Mouse (Mus musculus): ENCODE results near the gene Nup153.

Gene Nup153

DNA sequence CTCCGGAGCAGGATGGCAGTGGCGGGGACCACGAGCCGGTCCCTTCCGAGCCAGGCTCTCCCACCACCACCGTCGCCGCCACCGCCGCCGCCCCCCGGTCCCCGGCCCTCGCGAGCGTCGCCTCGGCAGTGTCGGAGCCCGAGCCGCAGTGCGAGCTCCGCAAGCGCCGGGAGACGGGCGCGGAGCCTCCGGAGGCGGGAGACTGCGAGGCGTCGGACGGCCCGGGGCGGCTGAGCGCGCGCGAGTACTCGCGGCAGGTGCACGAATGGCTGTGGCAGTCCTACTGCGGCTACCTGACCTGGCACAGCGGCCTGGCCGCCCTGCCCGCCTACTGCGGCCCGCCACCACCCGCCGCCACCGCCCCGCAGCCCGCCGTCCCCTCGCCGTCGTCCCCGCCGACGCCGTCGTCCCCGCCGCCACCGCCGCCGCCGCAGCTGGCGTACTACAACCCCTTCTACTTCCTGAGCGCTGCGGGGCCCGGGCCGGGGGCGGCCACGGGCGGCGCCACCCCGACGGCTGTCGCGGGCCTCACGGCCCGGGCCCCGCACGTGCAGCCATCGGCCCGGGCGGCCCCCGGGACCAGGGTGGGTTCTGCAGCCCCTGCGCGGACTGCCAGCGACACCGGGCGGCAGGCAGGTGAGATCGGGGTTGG is 58.0 kb downstream of the Nup153 start:
- no peak for DNase-seq (ENCODE audit: low spot score in 2 of 2)

DNA sequence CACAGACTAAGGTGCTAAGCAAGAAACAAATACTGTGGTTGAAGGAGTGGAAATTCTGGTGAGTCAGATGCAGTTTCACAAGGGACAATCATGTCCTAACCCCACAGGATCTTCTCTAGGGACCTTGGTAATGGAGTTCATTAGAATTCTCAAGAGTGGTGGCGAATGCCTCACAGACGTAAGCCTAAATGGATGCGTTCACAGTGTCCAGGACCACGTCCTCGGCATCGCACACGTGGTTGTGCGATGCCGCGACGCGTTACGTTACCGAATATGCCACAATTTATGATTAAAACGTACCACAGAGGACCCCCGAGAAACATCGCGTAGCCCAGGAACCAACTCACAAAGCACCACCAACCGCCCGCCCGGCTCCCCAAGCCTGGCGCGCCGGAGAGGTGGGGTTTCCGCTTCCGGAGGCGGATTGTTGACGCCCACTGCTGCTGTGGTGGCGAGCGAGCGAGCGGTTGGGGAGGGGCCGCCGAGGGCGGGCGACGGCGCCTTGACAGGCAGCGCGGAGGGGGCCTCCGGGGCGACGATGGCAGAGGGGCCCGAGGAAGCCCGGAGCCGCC is 58.6 kb downstream of the Nup153 start, which contains the start of gene Fam8a1:
Fam8a1 (plus strand) TSS at position 475 of the 572 bp plus-strand sequence.
- peak; percentile 64 to 92 for DNase-seq (ENCODE audit: low spot score in 2 of 2)

- DNase-seq (ENCODE audit: low spot score in 2 of 2) = peak in 1 of 2 experiments; percentile 44
Measured at GRCm38 (mm10) chr13:46663461-46663964, 64.2 kb downstream of the Nup153 start.

DNA sequence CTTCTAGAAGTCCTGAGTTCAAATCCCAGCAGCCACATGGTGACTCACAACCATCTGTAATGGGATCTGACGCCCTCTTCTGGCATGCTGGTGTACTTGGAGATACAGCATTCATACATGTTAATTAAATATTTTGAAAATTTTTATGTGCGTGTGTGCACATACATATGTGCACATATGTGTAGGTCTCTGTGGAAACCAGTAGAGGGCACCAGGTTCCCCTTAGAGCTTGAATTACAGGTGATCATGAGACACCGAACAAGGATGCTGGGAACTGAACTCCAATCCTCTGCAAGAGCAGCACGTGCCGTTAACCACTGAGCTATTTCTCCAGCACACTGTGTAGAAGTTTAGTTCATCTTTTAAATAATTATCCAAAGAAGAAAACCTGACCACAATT is 68.5 kb downstream of the Nup153 start:
- DNase-seq (ENCODE audit: low spot score in 2 of 2) = no peak

DNA sequence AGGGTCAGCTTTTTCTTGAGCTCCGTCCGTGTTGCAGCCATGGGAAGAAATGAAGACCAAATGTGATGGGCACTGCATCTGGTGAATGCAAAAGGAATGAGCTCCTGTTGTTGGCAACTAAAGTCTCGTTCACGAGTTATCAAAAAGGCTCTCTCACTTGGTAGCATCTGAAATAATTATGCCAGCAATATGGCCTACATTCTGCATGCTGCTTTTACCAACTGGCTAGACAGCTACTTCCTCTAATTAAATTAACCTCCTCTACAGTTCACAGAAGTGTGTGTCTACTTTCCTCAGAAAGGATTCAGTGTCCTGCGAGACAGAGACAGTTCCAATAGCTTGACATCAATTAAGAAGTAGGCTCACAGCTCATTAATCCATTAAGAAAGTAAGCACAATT is 73.2 kb downstream of the Nup153 start:
- no peak for DNase-seq (ENCODE audit: low spot score in 2 of 2)

DNA sequence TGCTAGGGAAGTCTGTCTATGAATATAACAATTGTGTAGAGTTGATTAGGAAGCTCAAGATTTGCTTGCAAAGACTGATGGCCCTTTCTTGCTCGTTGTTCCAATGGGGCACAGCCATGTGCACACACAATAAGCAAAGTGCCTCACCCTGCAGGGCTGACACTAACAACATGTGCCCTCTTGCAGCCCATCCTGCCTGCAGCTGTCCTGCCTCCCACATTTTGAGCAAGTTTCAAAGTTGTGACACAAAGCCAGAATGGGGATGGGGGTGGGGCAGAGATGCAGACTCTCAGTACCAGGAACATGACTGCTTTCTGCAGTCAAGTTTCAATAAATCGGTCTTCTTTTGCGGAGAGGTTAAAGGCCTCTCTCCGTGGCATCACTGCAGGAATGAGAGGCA is 74.1 kb downstream of the Nup153 start:
- DNase-seq (ENCODE audit: low spot score in 2 of 2) = no peak

DNA sequence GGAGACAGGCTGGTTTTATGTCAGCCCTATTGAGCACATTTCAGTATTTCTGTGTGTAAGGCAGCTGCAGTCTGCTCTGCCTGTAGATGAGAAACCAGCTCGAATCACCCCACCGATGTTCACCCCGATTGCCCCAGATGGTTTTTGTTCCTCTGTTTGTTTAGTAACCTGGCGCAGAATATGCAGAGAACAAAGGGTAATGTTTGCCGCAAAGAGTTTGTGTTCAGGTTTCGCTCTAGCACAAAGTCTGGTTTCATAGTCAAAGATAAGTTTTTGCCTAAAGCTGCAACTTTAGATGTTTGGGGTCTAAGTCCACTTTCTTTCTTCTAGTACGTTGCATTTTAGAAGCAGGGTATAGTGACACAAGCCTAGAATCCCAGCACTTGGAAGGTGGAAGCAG is 75.1 kb downstream of the Nup153 start:
- no peak for DNase-seq (ENCODE audit: low spot score in 2 of 2)

DNA sequence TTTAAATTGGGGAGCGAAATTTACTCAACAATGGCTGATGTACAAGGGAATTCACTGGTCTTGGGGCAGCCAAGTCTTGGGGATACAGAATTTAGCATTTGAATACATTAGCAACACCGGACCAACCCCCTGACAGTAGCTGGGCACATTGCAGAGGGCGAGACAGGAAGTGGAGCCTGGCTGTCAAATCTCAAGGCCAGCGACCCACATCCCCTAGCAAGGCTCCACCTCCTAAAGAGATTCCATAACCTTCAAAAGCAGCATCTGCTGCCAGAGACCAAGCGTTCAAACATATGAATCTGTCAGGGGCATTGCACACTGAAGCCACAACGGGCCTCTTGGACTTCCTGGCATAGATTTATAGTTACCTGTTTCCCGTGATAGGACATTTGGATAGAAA is 75.9 kb downstream of the Nup153 start:
- no peak for DNase-seq (ENCODE audit: low spot score in 2 of 2)

GRCm38 (mm10) chr13:46645476-46645875 is 82.3 kb downstream of the Nup153 start:
- DNase-seq (ENCODE audit: low spot score in 2 of 2) = no peak

DNA sequence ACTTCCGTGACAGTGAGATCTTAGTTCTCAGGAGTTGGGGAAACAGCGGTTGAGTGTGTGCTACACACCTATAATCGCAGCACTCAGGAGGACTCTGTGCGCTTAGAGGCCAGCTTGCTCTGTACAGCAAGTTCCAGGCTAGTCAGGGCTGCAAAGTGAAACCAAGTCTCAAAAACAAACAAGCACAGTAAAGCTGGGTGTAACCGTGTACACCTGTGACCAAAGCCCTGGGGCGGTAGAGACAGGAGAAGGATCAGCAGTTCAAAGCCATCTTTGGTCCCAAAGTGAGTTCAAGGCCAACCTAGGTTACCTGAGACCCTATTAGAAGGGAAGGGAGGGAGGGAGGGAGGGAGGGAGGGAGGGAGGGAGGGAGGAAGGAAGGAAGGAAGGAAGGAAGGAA is 83.6 kb downstream of the Nup153 start:
- no peak for DNase-seq (ENCODE audit: low spot score in 2 of 2)

DNA sequence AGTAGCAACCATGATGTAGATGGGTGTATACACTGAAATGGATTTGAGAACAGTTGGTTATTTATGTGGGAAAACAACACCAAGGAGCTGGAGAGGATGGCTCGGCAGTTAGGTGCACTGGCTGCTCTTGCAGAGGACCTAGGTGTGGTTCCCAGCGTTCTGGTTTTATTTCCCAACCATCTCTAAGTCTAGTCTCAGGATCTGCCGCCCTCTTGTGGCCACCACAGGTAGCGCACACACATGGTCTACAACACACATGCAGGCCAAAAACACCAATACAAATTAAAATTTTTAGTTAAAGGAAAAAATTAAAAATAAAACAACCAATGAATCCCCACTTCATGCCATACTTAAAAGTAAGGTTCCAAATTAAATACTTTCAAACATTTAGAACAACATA is 85.4 kb downstream of the Nup153 start:
- no peak for DNase-seq (ENCODE audit: low spot score in 2 of 2)

- DNase-seq (ENCODE audit: low spot score in 2 of 2) = no peak
Measured at GRCm38 (mm10) chr13:46640608-46641468, 86.9 kb downstream of the Nup153 start.

DNA sequence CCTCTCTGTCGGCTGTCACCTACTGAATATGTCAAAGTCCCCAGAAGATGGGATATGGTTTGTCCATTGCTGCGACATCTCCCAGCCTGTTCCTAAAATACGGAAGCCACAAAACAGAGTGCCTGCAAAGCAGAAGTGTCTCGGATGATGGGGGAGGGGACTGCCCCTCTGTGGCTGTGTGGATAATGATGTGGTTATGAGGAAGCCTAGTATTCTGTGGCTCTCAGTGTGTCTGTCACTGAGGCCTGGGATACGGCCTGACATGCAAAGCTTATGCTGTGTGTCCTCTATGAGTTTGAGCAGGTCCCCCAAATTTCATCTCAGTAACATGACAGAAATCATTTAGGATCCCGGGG is 93.6 kb downstream of the Nup153 start:
- DNase-seq (ENCODE audit: low spot score in 2 of 2) = peak in 1 of 2 experiments; percentile 50

GRCm38 (mm10) chr13:46633320-46634132 is 94.2 kb downstream of the Nup153 start:
- DNase-seq (ENCODE audit: low spot score in 2 of 2) = peak in 1 of 2 experiments; percentile 63

DNA sequence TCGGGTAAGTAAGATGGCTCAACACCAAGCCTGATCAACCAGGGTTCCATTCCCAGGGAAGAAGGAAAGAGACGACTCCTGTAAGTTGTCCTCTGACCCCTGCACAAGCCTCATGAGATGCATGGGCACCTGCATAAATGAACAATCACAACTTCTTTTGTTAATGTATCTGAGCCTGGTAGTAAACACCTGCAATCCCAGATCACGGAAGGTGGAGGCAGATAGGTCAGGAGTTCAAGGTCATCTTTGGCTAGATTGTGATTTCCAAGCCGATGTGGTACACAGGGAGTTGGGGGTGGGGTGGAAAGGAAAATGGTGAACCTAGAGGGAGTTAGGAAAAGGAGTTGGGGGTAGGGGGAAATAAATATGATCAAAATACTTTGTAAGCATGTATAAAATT is 94.9 kb downstream of the Nup153 start:
- no peak for DNase-seq (ENCODE audit: low spot score in 2 of 2)
